Mouse (Mus musculus): ENCODE measurements around the gene Fam118b.

Fam118b gene

DNA sequence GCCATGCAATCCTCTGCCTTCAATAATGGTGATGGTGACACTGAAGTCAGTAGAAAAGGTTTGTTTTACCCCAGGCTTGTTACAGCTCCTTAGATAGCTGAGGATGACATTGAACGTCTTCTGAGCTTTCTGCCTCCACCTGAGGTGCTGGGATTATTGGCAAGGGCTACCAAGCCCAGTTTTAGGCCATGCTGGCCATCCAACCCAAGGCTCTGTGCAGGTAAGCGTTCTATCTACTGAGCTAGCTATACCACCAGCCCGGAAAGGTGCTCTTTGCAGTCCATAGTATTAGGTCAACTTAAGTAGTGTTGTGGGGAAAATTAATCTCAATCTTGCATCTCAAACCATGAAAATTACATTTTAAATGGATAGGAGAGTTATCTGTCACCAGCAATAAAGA, 70.0 kb downstream of the Fam118b start:
- DNase-seq (ENCODE audit: low spot score) = no peak

DNA sequence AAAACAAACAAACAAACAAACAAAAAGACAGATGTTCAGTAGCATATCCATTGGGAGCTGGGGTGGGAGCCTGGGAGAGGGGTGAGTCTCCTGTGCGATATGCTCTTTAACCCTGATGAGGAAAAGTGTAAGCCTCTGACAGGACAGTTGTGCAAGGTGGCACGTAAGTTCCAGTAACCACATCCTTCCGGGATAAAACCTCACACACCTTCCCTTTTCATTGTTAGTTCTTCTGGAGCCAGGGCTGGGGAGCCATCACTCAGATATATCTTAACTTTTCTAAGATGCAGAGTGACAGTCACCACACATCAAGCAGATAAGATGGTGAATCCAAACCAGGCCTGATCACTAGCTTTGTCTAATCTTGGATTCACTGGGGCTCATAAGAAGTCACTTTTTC, 73.6 kb downstream of the Fam118b start:
- DNase-seq (ENCODE audit: low spot score) = no peak

DNA sequence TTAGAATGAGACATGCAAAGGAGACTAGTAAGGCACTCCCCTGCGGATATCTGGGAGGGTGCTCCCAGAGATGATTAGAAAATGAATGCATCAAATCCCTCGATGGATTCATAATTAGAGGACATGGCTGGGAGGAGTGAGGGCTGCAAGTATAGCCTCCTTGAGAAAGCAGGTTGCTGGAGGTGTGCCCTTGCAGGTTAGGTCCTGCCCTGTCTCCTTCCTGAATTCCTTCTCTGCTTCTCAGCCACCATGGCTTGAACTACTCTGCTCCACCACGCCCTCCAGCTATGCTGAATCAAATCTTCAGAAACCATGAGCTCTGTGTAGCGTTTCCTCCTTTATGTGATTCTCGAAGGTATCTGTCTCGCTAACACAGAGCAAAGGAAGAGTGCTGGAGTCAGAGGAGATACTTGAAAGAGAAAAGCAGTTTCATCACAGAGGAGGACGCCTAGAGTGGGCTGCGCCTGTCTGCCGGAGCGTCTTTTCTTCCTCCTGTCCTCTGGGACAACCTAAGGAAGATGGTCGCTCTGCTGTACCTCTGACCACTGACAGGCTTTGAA, 74.5 kb downstream of the Fam118b start:
- DNase-seq (ENCODE audit: low spot score) = no peak

DNA sequence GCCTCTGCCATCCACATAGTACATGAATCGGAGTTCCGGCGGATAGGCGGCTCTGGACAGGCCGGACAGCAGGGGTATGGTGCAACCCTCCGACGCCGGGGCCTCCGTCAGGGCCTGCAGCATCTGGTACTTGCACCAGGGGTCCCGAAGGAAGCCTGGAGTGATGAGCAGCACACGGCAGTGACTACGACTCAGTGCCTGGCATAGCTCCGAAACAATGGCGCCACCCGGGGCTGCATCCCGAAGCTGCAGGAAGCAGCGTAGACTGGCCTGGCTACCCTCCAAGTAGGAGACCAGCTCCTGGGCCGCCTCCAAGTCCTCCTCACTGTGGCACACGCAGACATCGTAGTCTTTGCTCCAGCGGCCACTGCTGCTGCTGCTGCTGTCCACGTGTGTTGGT, 78.9 kb downstream of the Fam118b start:
- DNase-seq (ENCODE audit: low spot score) = peak; percentile 32

DNA sequence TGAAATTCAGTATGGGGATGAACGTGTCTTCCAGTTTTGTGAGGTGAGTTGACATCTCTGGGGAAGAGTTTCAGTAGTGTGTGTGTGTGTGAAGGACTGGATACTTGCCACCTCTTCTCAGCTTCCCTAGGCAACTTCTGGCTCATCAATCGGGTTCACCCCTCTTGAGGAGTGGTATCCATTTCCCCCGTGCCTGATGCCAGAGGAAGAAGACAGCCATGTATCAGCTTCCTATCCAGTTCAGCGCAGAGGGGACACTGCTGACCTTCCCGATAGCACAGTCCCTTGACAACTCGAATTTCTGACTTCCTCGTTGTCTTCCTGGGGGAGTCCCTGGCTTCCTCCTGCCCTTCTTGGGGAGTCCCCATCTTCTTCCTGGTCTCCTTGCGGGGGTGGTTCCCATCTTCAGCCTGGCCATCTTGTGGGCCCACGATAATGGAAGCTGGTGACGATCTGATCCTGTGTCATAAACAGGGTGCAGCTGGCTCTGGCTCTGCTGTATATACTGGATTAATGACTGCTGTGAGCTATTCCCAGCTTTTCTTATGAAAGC, 80.2 kb downstream of the Fam118b start:
- DNase-seq (ENCODE audit: low spot score) = no peak

DNA sequence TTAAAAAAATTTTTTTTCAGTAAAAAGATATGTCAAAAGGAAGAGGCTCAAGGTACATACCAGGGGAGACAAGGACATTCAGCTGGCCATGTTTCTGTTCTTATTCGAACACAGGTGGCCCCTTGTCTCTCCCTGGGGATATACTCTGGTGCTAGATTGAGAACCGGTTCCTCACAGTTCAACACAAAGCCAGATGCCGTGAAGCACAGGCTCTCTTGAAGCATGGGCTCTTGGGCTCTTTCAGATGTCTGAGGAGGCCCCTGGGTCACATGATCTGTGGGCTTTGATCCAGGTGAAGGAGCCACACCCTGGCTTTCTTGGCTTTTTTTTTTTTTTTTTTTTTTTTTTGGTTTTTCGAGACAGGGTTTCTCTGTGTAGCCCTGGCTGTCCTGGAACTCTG, 81.2 kb downstream of the Fam118b start:
- DNase-seq (ENCODE audit: low spot score) = no peak

DNA sequence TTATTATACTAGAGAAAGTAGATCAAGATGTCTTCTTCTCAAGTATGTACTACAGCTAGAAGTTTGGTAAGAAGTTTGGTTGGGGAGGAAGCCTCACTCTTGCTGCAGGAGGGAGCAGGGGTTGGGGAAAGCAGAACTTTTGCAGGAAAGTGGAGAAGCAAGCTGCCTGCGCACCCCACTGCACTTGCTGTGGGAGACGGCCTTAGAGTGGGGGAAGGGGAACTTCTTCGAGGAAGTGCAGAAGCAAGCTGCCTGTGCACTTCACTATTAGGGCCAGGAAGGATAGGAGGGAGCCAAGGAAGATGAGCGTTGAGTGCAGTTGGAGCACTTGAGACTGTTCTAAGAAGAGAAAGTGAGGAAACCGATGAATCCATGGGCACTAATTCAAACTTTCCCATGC, 84.2 kb downstream of the Fam118b start:
- no peak for DNase-seq (ENCODE audit: low spot score)

DNA sequence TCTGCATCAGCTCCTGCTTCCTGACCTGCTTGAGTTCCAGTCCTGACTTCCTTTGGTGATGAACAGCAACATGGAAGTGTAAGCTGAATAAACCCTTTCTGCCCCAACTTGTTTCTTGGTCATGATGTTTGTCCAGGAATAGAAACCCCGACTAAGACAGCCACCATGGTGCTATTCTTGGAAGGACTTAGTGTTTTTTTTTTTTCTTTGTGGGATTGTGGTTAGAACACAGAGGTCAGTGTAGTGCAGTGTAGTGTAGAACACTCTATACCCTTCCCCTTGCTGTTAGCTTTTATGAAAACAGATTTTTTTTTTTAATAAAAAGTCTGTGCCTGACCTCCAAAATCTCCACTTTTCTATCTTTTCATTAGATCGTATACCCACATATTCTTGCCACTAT, 84.8 kb downstream of the Fam118b start:
- no peak for DNase-seq (ENCODE audit: low spot score)

DNA sequence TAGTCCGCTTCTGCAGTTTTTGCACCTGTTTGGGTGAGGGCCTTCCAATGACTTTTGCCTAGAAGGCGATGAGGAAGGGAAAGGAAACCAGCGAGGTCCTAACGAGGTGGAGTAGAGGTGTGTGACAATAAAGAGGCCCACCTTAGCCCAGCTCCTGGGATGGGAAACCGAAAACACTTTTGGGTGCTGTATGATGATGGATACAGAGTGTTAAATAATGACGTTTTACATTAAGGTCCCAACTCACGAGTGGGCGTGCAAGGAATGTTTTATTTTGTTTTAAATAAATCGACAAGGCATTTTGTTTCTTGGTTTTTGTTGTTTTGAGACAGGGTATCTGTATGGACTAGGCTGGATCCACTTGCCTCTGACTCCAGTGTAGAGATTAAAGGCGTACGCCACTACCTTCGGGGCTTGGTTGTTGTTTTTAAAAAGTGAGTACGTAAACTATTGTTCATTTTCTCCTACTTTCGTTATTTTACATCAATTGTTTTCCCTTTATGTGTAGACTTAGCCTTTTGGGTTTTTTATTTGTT, 91.4 kb downstream of the Fam118b start:
- DNase-seq (ENCODE audit: low spot score) = no peak

DNA sequence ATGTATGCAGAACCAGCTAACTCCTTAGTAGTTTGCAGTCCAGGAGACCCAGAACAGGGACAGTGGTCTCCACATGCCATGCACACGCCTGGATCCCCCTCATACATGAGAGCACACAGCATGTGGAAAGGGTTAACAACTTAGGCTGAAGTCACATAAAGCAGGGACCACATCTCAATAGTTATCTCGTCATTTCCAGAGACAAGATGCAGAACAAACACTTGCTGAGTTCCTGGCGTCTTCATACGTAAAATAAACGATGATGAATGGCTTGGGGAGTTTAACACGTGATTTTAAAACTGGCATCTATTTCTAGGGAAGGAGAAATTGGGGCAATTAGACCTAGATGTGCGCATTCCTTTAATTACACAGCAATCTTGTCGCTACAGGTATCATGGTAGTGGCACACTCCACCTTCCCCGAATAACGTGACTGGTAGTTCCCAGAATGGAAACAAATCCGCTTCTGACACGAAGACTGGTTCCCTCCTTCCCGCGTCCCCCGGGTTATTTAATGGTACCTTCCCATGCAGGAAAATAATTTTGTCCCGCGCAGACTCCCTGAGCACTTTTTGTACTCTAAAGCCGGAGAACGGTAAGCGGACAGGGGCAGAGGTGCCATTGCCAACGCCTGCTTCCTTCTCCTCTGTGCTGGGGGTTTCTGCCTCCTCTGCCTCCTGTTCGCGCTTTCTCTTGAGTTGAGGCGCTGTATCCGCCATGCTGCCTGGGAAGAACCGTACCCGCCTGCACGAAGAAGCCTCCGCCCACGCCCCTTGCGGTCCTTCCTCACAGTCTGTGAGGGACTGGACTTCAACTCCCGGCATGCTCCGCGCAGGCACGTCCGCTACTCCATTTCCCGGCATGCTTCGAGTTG, 92.1 kb downstream of the Fam118b start, which contains the start of gene Dcps:
TSS of gene Dcps (minus strand) at position 811 of the 873 bp plus-strand sequence.
- DNase-seq (ENCODE audit: low spot score) = peak; percentile 84

DNA sequence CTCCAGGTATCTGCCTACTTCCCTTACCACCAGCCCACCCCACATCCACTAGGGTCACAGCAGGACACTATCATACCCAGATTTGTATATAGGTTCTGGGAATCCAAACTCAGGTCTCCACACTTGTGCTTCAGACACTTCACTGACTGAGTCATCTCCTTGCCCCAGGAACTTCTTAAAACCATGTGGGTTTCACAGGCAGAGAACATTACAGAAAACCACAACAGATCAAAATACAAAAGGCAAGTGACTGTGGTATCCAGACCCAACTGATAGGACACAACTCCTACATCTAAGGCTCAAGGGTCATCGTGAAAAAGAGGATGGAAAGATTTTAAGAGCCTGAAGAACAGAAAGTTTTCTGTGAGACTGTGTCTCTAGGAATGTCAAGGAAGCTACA, 94.3 kb downstream of the Fam118b start:
- no peak for DNase-seq (ENCODE audit: low spot score)

DNA sequence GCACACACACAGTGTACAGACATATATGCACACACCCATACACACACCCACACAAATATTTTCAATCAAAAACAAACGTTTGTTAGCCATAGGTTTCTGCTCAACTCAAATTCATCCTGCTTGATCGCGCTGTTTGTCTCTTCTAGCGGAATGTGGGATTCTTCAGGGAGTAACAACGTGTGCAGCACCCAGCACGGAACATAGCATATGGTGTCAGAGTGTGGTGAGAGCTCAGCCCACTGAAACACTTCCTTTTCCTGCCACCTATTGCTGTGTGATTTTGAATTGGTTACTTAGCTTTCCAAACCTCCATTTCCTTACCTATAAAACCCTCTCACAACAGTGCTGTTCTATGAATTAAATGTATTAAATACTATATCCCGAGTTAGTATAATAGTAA, 97.5 kb downstream of the Fam118b start:
- no peak for DNase-seq (ENCODE audit: low spot score)

All from adipocyte (in vitro differentiated cells).